Mouse (Mus musculus): ENCODE measurements around the gene Vapb. TPM values are rescaled to one million over a fixed set of nuclear protein-coding genes. Genes with fewer than 3 reads are reported as not detected.

Vapb gene
- total RNA-seq, 2 experiments from 2014 or later: 103 to 120 TPM

DNA sequence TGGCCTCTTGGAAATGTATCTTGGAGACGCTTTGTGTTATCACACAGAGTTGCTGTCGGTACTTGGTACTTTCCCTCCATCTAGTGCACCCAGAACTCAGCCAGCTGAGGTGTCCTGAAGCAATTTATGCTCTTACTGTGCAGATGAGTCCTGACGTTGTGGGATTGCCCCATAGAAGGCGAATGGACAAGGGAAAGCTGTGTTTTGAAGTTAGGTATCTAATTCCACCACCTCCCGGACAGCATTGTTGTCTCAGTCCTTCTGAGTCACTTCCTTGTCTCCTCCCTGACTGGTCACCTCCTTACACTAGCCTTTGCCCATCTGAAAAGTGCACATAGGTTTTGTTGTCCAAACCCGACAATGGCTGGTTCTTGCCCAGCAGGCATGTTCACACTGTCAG lies 47.6 kb downstream of the Vapb start:
- no peak for DNase-seq (ENCODE audit: extremely low spot score in 1 of 2, low spot score in 1 of 2)

DNA sequence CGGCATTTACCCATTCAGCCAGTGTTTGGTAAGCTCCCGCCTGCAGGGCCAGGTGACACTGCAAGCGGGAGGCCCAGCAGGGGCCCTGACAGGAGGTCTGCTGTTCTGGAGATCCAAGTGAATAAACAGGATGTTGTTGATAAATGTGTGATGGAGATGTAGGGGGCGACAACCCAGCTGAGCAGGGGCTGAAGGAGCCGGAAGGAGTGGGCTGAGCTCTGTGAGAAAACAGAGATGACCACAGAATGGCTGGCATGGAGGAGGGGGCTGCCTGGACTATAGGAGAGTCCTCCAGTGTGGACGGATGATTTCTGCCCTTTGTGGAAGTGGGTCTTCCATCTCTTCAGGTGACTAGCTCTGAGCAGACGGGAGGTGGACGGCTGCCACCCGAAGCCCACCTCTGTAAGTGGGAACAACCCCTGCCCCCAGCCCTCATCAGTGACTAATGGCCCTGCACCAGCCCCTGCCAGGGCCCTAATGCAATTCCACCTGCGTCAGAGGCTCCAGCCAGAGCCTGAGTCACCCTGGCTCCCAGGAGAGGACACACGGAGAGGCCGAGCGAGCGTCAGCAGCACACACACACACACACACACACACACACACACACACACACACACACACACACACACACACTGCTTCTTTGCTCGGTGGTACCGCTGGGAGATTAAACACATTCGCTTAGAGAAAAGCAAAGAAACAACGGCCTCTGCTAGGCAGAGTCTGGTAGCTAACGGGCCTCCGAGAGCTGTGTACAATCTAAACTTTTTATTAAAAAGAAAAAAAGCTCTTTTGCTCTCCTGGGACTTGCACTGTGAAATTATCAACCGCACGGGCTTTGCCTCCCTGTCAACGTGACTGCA lies 52.9 kb downstream of the Vapb start:
- DNase-seq (ENCODE audit: extremely low spot score in 1 of 2, low spot score in 1 of 2): no peak

DNA sequence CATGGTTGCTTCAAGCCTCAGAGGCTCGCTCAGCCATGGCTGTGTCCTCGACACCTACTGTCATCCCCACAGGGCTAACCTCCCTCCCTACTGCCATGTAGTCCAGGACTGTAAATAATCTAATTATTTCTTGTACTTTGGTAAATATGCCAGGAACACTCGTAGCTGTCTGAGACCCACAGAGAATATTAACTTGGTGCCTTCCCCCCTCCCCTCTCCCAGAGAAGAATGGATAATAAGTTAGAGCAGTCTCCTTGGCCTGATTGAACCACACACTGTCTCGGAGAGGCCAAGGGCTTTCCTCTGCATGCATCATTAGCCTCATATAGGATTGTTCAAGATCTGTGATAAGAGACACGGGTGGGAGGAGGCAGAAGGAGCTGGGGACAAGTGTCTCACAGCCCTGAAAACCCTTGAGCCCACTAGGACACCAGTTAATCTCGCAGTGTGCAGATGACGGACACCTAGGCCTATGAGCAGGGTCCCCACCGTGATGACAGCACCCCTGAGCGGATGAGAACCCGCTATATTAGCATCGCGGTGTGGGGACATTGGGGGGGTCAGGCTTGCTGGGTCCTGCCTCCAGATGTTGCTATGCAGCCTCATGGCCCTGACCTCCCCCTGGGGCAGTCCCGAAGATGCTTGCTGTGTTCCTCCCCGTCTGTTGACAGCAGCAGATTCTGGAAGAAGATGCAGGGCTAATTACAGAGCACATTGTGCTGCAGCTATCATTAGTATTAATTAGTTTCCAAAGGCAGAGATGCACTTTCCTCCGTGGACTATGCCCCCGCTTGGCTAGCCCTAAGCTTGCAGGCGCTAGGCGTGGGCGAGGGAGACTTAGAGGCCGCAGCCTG lies 54.8 kb downstream of the Vapb start:
- no peak for DNase-seq (ENCODE audit: extremely low spot score in 1 of 2, low spot score in 1 of 2)

DNA sequence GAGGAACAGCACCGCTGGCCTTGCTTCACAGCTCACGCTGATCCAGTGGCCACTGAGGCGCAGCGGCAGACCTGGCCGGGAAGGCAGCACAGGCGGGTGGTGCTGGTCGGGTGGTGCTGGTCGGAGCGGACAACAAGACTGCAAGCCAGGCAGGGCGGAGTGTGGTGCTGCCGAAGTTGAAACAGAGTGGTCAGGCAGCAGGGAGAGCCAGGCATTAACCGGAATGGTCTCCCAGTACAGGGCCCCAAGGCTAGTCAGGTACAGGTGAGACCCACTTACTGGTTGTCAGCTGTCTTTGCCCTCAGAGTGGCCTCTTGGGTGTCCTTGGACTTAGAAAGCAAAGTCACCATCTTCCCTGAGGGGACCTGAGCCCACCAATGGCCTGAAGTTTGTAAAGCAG lies 56.7 kb downstream of the Vapb start:
- DNase-seq (ENCODE audit: extremely low spot score in 1 of 2, low spot score in 1 of 2): no peak

DNA sequence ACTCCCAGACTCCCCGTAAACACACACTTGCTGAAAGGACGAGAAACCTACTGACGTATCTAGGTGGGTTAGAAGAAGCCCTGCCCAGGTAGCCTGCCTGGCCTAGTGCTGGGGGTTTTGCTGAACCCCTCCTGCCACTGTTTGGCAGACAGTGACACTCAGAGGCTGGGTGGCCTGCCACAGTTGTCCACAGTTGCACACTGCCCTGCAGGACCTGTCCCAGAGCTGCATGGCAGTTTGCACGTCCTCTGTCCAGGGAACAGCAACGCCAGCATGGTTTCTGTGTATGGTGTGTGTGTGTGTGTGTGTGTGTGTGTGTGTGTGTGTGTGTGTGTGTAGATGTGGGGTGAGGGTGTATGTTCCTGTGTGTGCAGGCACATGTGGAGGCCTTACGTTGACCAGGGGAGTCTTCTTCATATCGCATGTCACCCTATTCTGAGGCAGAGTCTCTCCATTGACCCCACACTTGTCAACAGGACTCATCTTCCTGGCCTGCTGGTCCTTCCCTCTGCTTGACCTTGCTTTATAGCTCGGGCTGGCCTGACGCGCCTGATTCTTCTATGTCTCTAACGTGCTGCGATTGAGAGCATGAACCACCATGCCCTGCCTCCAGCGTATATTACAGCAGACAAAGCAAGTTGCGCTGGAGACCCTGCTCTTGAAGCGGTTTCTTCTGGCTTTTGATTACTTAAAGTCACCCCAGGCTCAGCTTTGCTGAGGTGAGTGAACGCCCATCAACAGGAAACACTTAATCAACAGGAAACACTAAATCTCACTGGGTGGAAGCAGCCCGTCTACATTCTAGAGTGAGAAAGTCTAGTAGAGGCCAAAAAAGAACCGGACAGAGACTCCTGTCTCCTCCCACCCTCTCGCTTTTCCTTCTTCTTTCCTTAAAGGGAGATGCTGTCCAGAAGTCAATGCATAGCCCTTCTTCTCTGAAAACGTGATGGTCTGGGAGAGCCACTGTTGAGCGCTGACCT lies 57.5 kb downstream of the Vapb start:
- DNase-seq (ENCODE audit: extremely low spot score in 1 of 2, low spot score in 1 of 2): no peak

DNA sequence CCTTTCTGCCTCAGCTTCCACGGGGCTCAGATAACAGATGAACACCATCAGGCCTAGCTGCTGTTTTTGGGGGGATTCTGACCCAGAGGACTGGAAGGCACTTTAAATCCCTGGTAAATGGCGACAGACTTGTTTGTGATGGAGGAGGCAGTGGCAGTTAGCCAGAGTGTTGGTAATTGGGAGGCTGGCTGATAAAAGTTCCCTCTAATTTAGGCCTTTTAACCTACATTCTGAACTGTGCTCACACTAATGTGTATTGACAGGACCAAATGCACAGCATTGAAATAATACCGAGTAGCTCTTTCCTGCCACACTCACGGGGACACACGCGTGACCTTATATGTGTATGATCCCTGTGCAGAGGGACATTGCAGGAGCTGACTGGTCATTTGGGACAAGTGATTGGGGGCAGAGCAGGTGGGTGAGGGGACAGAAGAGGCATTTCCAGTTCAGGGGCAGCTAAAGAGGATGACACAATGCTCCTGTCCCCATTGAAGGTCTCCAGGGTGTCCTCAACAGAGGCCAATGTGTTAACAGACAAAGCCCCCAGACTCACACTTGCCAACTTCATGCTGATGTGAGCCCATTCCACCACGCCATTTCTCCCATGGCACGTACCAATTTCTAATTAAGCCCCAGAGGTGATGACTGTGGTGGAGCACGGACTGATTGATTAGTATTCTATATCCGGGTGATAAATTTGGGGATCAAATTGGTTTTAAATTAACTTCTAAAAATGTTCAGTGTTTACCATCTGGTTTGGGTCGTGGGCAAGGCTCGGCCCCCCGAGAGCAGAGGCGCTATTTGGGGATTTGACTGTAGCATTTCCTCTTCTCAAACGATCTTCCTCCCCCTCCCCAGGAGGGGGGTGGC lies 58.7 kb downstream of the Vapb start:
- no peak for DNase-seq (ENCODE audit: extremely low spot score in 1 of 2, low spot score in 1 of 2)

DNA sequence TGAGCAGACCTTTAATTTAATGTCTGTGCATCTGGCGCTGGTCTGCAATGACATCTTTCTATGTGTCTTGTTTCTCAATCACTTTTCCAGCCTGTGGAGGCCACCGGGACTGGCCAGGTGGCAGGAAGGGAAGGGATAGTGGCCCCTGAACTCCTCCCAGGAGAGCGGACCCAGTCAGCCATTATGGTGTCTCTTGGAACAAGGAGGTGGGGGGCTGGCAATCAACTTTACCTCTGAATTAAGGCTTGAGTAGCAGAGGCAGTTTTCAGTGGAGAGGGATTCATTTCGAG lies 59.3 kb downstream of the Vapb start:
- no peak for DNase-seq (ENCODE audit: extremely low spot score in 1 of 2, low spot score in 1 of 2)

DNA sequence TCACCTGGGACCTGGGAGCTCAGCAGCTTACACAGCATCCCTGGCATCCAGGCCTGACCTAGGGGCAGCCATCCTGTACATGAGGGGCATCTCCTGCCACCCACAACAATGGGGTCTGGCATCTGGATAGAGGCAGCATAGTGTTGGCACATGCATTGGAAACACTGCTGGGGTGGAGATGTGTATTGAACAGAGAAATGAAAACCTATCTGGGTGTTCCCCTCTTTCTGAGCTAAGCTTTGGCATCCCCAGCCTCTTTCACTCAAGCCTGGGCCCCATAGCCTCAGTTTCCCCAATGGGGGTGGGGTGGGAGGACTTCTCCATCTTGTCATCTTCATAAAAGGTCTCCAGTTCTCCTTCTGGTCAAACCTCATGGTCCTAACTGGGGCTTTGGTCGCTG lies 62.2 kb downstream of the Vapb start:
- DNase-seq (ENCODE audit: extremely low spot score in 1 of 2, low spot score in 1 of 2): no peak

DNA sequence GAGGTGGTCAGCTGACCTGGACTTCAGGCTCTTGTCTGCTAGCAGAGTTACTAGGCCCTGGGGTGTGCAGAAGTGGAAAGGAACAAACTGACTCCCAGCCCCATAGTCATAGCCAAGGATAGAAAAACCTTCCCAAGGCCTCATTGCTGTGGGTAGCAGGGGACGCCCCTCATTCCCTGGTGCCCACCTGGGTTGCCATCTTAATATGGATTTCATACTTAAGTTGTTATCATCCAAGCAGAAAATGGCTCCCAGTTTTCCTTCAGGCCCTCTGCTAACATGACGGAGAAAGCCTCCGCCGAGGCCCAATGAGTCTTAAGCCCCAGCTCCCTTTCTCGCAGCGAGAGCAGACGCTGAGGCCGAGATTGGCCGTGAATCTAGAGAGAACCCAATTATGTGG lies 63.3 kb downstream of the Vapb start:
- DNase-seq (ENCODE audit: extremely low spot score in 1 of 2, low spot score in 1 of 2): no peak

DNA sequence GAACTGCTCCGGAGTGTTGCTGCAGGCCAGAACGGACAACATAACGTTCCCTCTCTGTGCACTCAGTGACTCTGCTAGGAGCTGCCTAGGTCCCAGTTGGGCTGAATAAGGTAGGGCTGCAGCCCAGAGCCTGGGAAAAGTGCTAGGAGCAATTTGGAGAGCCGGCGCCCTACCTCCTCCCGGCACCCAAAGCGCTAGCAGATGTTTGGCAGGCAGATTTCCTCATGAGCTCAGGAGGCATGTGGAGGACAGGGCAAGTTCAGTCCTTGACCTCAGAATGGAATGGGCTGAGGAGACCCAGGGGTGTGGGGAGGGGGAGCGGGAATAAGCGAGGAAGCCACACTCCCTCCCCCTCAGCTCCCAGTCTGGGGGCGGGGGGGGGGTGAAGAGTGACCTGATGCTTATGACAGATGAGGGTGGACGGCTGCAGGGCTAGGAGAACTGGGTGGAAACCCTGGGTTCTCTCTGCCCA lies 64.1 kb downstream of the Vapb start:
- no peak for DNase-seq (ENCODE audit: extremely low spot score in 1 of 2, low spot score in 1 of 2)

DNA sequence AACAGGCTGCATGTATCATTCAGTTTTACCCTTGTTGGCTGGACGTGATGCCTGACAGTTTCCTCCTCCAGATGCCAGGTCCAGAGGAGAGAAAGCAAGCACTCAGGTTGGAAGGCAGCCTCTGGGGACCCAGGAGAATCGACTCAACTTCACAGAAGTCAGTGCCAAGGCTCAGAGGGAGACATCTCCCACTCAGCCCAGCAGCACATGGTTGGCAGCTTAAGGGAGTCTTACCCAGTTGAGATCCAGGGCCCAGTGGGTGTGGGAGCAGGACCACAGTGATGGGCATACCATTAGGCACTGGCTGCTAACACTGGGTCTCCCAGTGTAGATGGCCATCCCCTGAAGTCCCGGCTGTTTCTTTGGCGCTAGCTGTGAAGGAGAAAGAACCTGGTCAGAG lies 64.9 kb downstream of the Vapb start:
- DNase-seq (ENCODE audit: extremely low spot score in 1 of 2, low spot score in 1 of 2): no peak

DNA sequence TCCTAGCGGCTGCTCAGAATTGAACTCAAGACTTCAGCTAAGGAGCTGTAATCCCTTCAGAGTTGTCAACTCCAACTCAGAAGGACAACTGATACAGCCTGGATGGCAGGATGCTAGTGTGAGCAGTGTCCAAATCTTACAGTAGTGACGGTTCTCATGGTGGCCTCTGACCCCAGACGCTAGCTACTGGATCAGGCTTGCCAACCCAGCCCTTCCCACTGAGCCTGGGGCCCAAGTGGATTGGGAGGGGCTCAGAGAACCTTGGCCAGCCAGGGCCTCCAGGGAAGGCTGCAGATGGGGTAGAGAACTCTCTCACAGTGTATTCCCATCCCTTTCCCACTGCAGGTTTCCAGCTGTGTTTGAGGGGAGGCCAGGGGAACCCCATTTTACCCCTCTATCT lies 65.6 kb downstream of the Vapb start:
- DNase-seq (ENCODE audit: extremely low spot score in 1 of 2, low spot score in 1 of 2): no peak

DNA sequence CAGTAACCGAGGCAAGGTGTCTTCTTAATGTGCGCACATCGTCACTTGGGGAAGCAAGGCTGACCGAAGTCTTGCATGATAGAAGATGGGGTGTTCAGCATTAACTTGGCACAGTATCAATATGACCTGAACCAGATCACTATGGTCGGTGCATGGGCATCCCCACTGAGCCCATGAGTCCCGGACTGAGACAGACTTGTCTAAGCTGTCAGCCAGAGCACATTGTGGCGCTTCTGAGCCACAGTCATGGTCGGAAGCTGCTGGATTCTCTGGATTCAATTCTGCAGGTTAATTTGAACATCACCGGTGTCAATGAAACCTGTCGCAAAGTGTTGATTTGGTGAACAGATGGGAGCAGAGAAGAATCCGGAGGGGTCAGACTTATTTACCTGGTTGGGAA lies 66.5 kb downstream of the Vapb start:
- no peak for DNase-seq (ENCODE audit: extremely low spot score in 1 of 2, low spot score in 1 of 2)

DNA sequence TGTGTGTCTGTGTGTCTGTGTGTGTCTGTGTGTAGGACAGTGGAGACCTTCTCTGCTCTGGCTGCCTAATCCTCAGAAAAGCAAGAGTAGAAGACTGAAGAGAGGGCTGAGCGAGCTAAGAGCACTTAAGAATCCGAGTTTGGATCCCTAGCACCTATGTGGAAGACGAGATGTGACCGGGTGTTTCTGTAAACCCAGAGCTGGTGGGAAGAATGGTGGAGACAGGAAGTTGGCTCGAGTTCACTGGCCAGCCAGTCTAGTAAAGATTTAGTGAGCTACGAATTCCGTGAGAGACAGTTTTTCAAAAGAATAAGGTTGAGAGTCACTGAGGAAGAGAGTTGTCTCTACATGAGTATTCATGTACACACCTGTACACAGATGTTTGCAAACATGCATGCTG lies 69.3 kb downstream of the Vapb start:
- no peak for DNase-seq (ENCODE audit: extremely low spot score in 1 of 2, low spot score in 1 of 2)

DNA sequence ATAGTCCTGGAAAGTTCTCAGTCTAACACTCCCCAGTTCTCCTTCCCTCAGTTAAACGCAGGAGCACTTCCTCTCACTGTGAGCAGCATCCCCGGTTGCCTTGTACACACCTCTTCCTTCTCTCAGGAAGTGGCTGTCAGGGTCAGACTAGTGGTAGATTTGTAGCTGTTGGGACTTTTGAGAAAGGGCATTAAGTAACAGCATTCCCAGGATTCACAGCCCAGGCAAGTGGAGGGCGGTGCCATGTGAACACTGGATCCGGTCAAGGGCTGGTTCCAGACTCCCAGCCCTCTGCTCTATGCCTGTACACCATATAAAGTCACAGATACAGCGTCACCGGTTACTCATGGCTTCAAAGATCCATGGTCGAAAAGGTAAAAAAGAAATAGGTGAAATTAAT lies 71.6 kb downstream of the Vapb start:
- DNase-seq (ENCODE audit: extremely low spot score in 1 of 2, low spot score in 1 of 2): no peak

DNA sequence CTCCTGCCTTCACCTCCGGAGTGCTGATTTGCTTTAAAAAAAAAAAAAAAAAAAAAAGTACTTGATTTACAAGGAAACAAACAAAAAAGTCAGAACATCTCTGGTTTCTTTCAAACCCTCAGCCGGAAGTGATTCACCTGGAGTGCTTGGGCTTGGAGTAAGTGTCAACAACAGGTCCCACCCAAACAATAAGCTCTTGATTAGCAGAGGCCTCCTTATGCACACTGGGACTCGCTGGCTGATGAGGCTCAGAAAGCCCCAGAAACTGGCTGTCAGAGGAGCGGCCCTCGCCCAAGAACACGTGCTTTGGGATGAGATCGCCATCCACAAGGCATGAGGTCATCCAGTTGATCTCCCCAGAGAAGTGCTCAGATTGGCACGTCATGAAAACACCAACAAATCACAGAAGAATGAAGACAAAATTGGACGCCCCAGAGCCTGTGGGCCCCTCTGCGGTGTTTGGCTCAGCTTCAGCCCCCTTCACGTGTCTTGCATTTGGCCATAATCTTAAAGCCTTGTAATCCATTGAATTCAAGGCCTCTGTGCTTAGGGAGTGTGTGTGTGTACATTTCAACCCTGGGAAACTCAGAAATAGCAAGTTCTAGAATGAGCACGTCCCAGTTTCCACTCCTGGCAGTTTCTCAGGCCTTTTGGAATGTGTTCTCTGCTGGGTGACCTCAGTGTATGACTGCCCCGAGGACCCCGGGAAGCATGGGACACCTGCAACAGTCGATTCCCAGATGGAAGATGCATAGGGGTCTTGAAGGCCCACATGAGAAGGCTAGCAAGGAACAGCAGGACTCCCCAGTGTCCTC lies 72.9 kb downstream of the Vapb start:
- no peak for DNase-seq (ENCODE audit: extremely low spot score in 1 of 2, low spot score in 1 of 2)

DNA sequence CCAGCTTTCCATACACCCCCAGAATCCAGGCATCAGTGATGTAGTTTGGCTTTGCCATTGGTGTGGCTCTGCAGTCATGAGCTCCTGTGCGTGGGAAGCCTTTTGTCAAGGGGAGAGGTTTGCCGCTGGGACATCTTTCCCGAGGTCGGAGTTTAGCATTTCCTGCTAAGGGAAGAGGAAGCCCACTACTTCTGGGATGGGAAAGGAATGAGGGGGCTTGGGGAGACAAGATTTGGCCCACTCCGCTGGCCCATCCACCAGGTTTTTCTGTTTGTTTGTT lies 73.5 kb downstream of the Vapb start:
- no peak for DNase-seq (ENCODE audit: extremely low spot score in 1 of 2, low spot score in 1 of 2)

DNA sequence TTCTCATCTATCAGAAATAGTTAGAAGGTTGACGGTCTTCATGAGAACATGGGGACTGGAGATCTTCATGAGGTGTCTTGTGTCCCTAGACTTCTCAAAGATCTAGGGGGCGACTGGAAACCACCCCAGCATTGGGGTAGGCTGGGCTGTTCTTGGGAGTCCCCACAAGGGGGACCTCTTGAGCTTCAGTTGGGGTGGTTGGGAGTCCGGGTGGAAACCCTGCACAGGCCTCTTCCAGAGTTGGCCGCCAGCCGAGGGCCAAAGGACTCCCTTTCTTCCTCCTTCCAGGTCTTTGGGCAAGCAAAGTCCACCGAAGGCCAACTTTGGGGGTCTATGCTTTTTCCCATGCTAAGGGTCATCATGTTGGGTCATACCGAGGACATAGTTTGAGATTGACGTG lies 74.5 kb downstream of the Vapb start:
- DNase-seq (ENCODE audit: extremely low spot score in 1 of 2, low spot score in 1 of 2): no peak

DNA sequence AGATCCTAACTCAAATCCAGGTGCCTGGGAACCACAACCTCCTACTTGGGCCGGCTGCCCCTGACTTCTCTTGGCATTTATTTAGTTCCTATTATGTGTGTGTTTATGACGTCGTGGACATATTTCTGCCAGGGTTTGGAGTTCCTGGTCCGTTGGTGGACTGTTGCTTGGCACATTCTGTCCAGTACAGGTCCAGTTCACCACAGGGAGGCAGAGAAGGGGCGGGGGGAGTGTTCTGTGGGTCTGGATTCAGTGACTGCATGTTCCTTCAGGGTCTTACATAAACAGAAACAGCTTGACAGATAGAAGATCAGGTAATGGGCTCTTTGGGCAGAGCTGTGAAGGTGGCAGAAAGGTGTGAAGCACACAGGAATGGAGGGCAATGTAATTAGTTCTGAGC lies 75.8 kb downstream of the Vapb start:
- no peak for DNase-seq (ENCODE audit: extremely low spot score in 1 of 2, low spot score in 1 of 2)

Data from layer of hippocampus, postnatal 25 days (tissue).